Mouse (Mus musculus) retina, embryonic 14.5 days (tissue): ENCODE results near the gene Olfr312.

Experiments used
- DNase-seq: peaks from one replicate; pipeline ENCODE4 v3.0.0-alpha.2; 2015; ENCODE audit warnings: low spot score

The Olfr312 gene

GRCm38 (mm10) chr11:58860744-58861143 is 31.7 kb downstream of the Olfr312 start:
- no peak for DNase-seq

DNA sequence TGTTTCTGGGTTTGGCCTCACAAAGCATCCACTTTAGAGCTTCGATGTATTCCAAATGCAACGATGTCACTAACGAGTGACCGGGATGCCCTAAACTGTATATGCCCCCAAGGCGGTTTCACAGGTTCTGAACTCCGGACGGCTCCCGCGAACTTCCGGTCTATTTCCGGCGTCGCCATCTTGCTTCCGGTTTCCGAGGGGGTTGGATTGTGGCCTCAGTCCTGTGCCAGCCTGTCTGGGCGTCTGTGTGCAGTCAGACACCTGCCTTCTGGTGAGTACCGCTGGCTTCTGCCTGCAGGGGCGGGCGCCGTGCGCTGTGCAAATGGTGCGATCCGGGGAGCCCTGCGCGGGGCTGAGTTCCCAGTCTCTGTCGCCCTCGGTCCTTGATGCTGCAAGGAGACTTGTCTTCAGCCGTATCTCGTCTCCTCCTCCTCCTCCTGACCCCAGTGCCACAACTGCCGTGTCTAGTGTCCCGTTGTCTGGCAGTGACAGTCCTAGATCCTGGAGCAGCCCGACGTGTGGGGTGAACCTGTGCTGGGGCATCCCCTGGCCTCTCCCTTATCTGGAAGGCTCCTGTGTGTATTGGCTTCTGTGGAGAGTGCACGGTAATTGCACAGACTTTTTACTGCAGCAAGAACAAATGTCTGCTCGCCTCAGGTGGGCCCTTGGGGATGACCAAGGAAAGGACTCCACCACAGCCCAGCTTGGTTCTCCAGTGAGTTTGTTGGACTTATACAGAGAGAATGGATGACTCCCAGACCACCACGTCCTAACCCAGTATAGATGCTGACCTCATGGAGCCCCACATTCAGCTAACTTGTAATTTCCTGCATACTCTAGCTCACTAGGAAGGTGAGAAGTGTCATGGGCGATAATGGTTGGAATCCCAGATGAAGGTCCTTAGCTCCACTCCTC is 38.3 kb downstream of the Olfr312 start, which contains the start of gene 2810021J22Rik:
TSS of gene 2810021J22Rik (plus strand) at position 178 of the 915 bp plus-strand sequence.
- peak; percentile 81 for DNase-seq

- DNase-seq = peak; percentile 1
Observed at GRCm38 (mm10) chr11:58867954-58868330, 38.9 kb downstream of the Olfr312 start.

DNA sequence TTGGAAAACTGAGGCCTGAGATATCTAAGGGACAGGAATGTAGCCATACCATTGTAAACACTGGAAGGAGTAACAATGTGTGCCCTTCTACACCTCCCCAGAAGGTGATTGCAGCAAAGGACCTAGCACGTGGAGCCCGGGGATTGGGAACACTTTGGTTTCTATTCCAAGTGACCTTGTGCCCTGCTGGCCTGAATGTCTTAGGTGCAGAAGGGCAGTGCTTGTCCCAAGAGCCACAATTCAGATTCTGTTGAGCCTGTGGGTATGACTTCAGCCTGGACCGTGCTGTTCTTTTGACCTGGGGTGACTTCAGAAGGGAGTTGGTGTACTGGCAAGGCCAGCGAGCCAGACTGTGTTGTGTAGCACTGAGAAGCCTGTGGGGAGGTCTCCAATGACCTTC is 41.9 kb downstream of the Olfr312 start:
- DNase-seq = no peak

GRCm38 (mm10) chr11:58883756-58884155 is 54.7 kb downstream of the Olfr312 start:
- DNase-seq = no peak
